Mouse (Mus musculus) heart, postnatal 0 days (tissue): ENCODE data around the gene Ncaph2. TPM values are rescaled to one million over a fixed set of nuclear protein-coding genes. Genes with fewer than 3 reads are reported as not detected.

Experiments
- ATAC-seq: fragments of 200-750 bp; cut with Nextera tagmentation; 2 replicates; pipeline ENCODE4 v1.8.0; 2017; ENCODE audit warnings: low read depth, moderate number of reproducible peaks, moderate library complexity; ENCODE audit not compliant: insufficient read depth
- DNase-seq: peaks from one replicate; pipeline ENCODE4 v3.0.0-alpha.2; 2016; ENCODE audit warnings: low spot score
- H3K27ac ChIP-seq: fragments of 300-500 bp; sonication (generic); 2 replicates; pipeline ENCODE4 v1.5.1; 2014; ENCODE audit warnings: low read depth, mild to moderate bottlenecking
- H3K27me3 ChIP-seq: fragments of 300-500 bp; sonication (generic); 2 replicates; pipeline ENCODE4 v1.6.1; 2014; ENCODE audit warnings: low read length, mixed read lengths; ENCODE audit not compliant: control insufficient read depth, insufficient read depth
- H3K36me3 ChIP-seq: fragments of 300-500 bp; sonication (generic); replicated peaks from 2 replicates; pipeline ENCODE4 v1.6.1; 2014; ENCODE audit warnings: low read length, mixed read lengths; ENCODE audit not compliant: control insufficient read depth, insufficient read depth
- H3K4me1 ChIP-seq: fragments of 300-500 bp; sonication (generic); 2 replicates; pipeline ENCODE4 v1.6.1; 2014; ENCODE audit warnings: antibody characterized with exemption; ENCODE audit not compliant: control insufficient read depth, insufficient read depth
- H3K4me2 ChIP-seq: fragments of 300-500 bp; sonication (generic); 2 replicates; pipeline ENCODE4 v1.6.1; 2014; ENCODE audit warnings: low read depth, mild to moderate bottlenecking, low read length, moderate library complexity
- H3K4me3 ChIP-seq: fragments of 300-500 bp; sonication (generic); 2 replicates; pipeline ENCODE4 v1.5.1; 2014; ENCODE audit warnings: low read depth, low read length
- H3K9ac ChIP-seq: fragments of 300-500 bp; sonication (generic); replicated peaks from 2 replicates; pipeline ENCODE4 v1.6.1; 2014; ENCODE audit warnings: low read depth, low read length, mixed read lengths
- H3K9me3 ChIP-seq: fragments of 300-500 bp; sonication (generic); replicated peaks from 2 replicates; pipeline ENCODE4 v1.6.1; 2016; ENCODE audit warnings: low read length; ENCODE audit not compliant: control insufficient read depth
- CTCF ChIP-seq: IDR thresholded peaks from 2 replicates; pipeline ENCODE4 v1.5.1; 2016; ENCODE audit warnings: antibody characterized with exemption, control low read depth, low read depth
- EP300 ChIP-seq: IDR thresholded peaks from 2 replicates; pipeline ENCODE4 v1.6.1; 2016; ENCODE audit warnings: antibody characterized with exemption, low read depth
- WGBS: fragments of 180-500 bp; shearing (Covaris S2); extraction: QIAGEN DNeasy Blood & Tissue Kit; methylation state at CpG from one replicate; pipeline ENCODE4 v1.1.7; 2014; 5-methylcytosine and 5-hydroxymethylcytosine counted together
- microRNA-seq: library from miRNA; unstranded; fragments of <30 nt; microRNA quantifications from one replicate; pipeline ENCODE4, GENCODE M21; 2016
- polyA plus RNA-seq: library from polyadenylated mRNA; unstranded; fragments of >200 nt; fragmentation: Nextera tagmentation; extraction: Ambion mirVana; gene quantifications from 2 replicates; pipeline ENCODE4 v1.2.1, GENCODE M21; 2015
- total RNA-seq: library from RNA; depleted of rRNA; stranded (reverse); fragments of >200 nt; gene quantifications from 2 replicates; pipeline ENCODE4 v1.2.3, GENCODE M21; 2014; ENCODE audit warnings: low replicate concordance; rRNA removed

The Ncaph2 gene
- total and polyA plus RNA-seq, 2 experiments from 2014 or later: 64.3 to 136 TPM

DNA sequence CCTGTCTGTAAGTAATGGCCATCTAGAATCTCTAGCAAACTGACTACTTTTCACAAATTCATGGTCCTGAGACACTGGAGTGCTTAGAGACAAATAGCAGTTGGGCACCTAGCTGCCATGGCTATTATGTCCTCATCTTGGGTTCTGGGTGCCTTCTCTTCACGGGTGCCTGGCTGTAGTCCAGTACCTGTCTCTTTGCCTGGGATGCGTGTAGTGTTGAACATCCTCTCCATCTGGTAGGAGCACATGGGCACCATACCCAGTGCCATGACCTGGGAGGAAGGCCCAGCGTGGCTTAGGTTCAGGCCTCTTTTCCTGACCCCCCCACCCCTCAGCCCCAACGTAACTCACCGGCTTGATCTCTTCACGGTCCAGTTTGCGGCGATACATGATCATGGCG, 66.4 kb downstream of the Ncaph2 start:
- no peak for ATAC-seq
- Histone ChIP-seq H3K27me3 (no peaks in the 10 kb centered on the region), H3K27ac (no peak overlapping the region), H3K4me2 (no peak overlapping the region), H3K36me3 (peaks cover 53% of the 10 kb centered on the region), H3K4me3 (no peak overlapping the region), H3K4me1 (peaks cover 20% of the 10 kb centered on the region), H3K9ac (no peak overlapping the region), H3K9me3 (no peaks in the 10 kb centered on the region)
- no peak for DNase-seq
- WGBS: 91% methylated on average over 9 of the region's 9 CpGs
- TF ChIP-seq CTCF: no peak
- TF ChIP-seq EP300: no peak

Small RNAs within 50 kb of the gene (microRNA-seq; reads per million reads assigned to microRNA genes)
- gene Mir6959: 0.54 reads per million

Other genes with a start within 250 kb of the Ncaph2 start
- 17.2 and 26.9 TPM in 2 replicates for gene Tubgcp6, start 232.6 kb upstream of the Ncaph2 start, total RNA-seq
- gene Tubgcp6, start 232.6 kb upstream of the Ncaph2 start, polyA plus RNA-seq: 4.4 and 5.1 TPM in 2 replicates
- gene Hdac10, start 227.0 kb upstream of the Ncaph2 start, total RNA-seq: 14.9 and 17.4 TPM in 2 replicates
- gene Hdac10, start 227.0 kb upstream of the Ncaph2 start, polyA plus RNA-seq: 10.7 and 10.8 TPM in 2 replicates
- 7.1 and 55.2 TPM in 2 replicates for gene Mapk12, start 215.0 kb upstream of the Ncaph2 start, total RNA-seq
- 18.6 and 18.9 TPM in 2 replicates for gene Mapk12, start 215.0 kb upstream of the Ncaph2 start, polyA plus RNA-seq
- gene Mapk11, start 206.1 kb upstream of the Ncaph2 start, total RNA-seq: 1.0 and 4.9 TPM in 2 replicates
- gene Mapk11, start 206.1 kb upstream of the Ncaph2 start, polyA plus RNA-seq: 2.5 and 2.6 TPM in 2 replicates
- 153 and 199 TPM in 2 replicates for gene Plxnb2, start 174.9 kb upstream of the Ncaph2 start, total RNA-seq
- gene Plxnb2, start 174.9 kb upstream of the Ncaph2 start, polyA plus RNA-seq: 51.6 and 54.5 TPM in 2 replicates
- 15.2 and 19.2 TPM in 2 replicates for gene Dennd6b, start 159.2 kb upstream of the Ncaph2 start, total RNA-seq
- gene Dennd6b, start 159.2 kb upstream of the Ncaph2 start, polyA plus RNA-seq: 14.5 and 14.8 TPM in 2 replicates
- 65.1 and 98.4 TPM in 2 replicates for gene Ppp6r2, start 144.2 kb upstream of the Ncaph2 start, total RNA-seq
- gene Ppp6r2, start 144.2 kb upstream of the Ncaph2 start, polyA plus RNA-seq: 27.4 and 27.7 TPM in 2 replicates
- gene Sbf1, start 40.4 kb upstream of the Ncaph2 start, total RNA-seq: 113 and 147 TPM in 2 replicates
- gene Sbf1, start 40.4 kb upstream of the Ncaph2 start, polyA plus RNA-seq: 17.7 and 25.6 TPM in 2 replicates
- gene Adm2, start 33.0 kb upstream of the Ncaph2 start, total RNA-seq: not detected in 2 replicates
- gene Adm2, start 33.0 kb upstream of the Ncaph2 start, polyA plus RNA-seq: not detected in 2 replicates
- gene Miox, start 21.3 kb upstream of the Ncaph2 start, total RNA-seq: not detected in 2 replicates
- gene Miox, start 21.3 kb upstream of the Ncaph2 start, polyA plus RNA-seq: not detected in 2 replicates
- 26.9 and 33.5 TPM in 2 replicates for gene Lmf2, start 60 bp upstream of the Ncaph2 start, total RNA-seq
- gene Lmf2, start 60 bp upstream of the Ncaph2 start, polyA plus RNA-seq: 31.4 and 33.3 TPM in 2 replicates
- 29.0 and 30.6 TPM in 2 replicates for gene Sco2, start 18.1 kb downstream of the Ncaph2 start, total RNA-seq
- 8.1 and 9.4 TPM in 2 replicates for gene Sco2, start 18.1 kb downstream of the Ncaph2 start, polyA plus RNA-seq
- gene Tymp, start 21.3 kb downstream of the Ncaph2 start, total RNA-seq: 1.6 and 7.2 TPM in 2 replicates
- 1.3 and 1.4 TPM in 2 replicates for gene Tymp, start 21.3 kb downstream of the Ncaph2 start, polyA plus RNA-seq
- 0.46 TPM in 1 of 2 replicates, not detected in the other for gene Odf3b, start 23.6 kb downstream of the Ncaph2 start, total RNA-seq
- 0.67 and 1.7 TPM in 2 replicates for gene Odf3b, start 23.6 kb downstream of the Ncaph2 start, polyA plus RNA-seq
- gene Klhdc7b, start 29.2 kb downstream of the Ncaph2 start, total RNA-seq: not detected in 2 replicates
- not detected in 2 replicates for gene Klhdc7b, start 29.2 kb downstream of the Ncaph2 start, polyA plus RNA-seq
- not detected in 2 replicates for gene Syce3, start 54.8 kb downstream of the Ncaph2 start, total RNA-seq
- not detected in 2 replicates for gene Syce3, start 54.8 kb downstream of the Ncaph2 start, polyA plus RNA-seq
- 600 and 674 TPM in 2 replicates for gene Cpt1b, start 70.1 kb downstream of the Ncaph2 start, total RNA-seq
- gene Cpt1b, start 70.1 kb downstream of the Ncaph2 start, polyA plus RNA-seq: 400 and 412 TPM in 2 replicates
- gene C730034F03Rik, start 73.9 kb downstream of the Ncaph2 start, total RNA-seq: 0.12 TPM in 1 of 2 replicates, not detected in the other
- 2.0 and 2.4 TPM in 2 replicates for gene C730034F03Rik, start 73.9 kb downstream of the Ncaph2 start, polyA plus RNA-seq
- 0.08 and 2.4 TPM in 2 replicates for gene Gm44502, start 74.0 kb downstream of the Ncaph2 start, total RNA-seq
- 0.80 and 0.82 TPM in 2 replicates for gene Gm44502, start 74.0 kb downstream of the Ncaph2 start, polyA plus RNA-seq
- gene Chkb, start 74.2 kb downstream of the Ncaph2 start, total RNA-seq: 64.5 and 78.3 TPM in 2 replicates
- 130 and 142 TPM in 2 replicates for gene Chkb, start 74.2 kb downstream of the Ncaph2 start, polyA plus RNA-seq
- gene Mapk8ip2, start 98.2 kb downstream of the Ncaph2 start, total RNA-seq: 0.84 TPM in 1 of 2 replicates, not detected in the other
- 0.15 and 0.23 TPM in 2 replicates for gene Mapk8ip2, start 98.2 kb downstream of the Ncaph2 start, polyA plus RNA-seq
- gene Arsa, start 121.7 kb downstream of the Ncaph2 start, total RNA-seq: 14.1 and 17.6 TPM in 2 replicates
- 10.4 and 12.7 TPM in 2 replicates for gene Arsa, start 121.7 kb downstream of the Ncaph2 start, polyA plus RNA-seq
- gene Shank3, start 143.9 kb downstream of the Ncaph2 start, total RNA-seq: 17.1 and 26.5 TPM in 2 replicates
- 0.81 and 1.1 TPM in 2 replicates for gene Shank3, start 143.9 kb downstream of the Ncaph2 start, polyA plus RNA-seq
- not detected in 2 replicates for gene Acr, start 212.6 kb downstream of the Ncaph2 start, total RNA-seq
- 0.23 TPM in 1 of 2 replicates, not detected in the other for gene Acr, start 212.6 kb downstream of the Ncaph2 start, polyA plus RNA-seq
- 9.6 and 12.7 TPM in 2 replicates for gene Rabl2, start 236.2 kb downstream of the Ncaph2 start, total RNA-seq
- gene Rabl2, start 236.2 kb downstream of the Ncaph2 start, polyA plus RNA-seq: 9.2 and 10.3 TPM in 2 replicates